In the genomic region with DNA sequence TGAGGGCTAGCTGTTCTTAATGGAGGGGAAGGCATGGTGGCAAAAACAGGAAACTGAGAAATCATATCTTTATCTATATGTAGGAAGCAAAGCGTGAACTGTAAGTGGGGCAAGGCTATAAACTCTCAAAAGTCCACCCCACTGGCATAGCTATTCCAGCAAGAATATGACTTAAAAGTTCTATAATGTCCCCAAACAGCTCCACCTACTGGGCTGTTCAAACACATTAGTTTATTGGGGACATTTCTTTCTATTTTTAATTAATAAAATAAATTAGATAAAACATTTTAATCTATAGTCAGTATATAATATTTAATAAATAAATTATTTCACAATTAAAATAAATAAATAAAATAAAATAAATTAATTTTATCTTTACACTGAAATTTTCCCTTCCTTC, we compare ENCODE assay signal across 20 mouse cellular contexts.
DNase-seq lines count a peak whose midpoint lies in the region; ATAC-seq and TF ChIP-seq lines count a peak whose summit lies in the region.
"Had no signal": no experiment of that assay in that cellular context is flagged by ENCODE, and none has a peak within 500 bp of the region (broad histone marks: within the 10 kb centered on the region; RNA-seq: fewer than 3 reads in every experiment).

No protein-coding gene starts in this region.

- TF ChIP-seq POLR2A in heart, adult 2 months (IDR thresholded peaks at IDR 0.05; ENCODE audit: insufficient read depth, low read depth, low read length): no peak
- no peak for TF ChIP-seq POLR2A in liver, adult 2 months (IDR thresholded peaks at IDR 0.05; ENCODE audit: extremely low read depth, insufficient read depth, low read length)

- H3K9me3 ChIP-seq in liver, postnatal 0 days (ENCODE audit: low read length): no peaks in the 10 kb centered on the region
- H3K9me3 ChIP-seq: heart, embryonic 13.5 days; limb, embryonic 10.5 days; lung, embryonic 15.5 days; neural tube, embryonic 15.5 days had no signal

- TF ChIP-seq EP300 in heart, adult 2 months (IDR thresholded peaks at IDR 0.05; ENCODE audit: insufficient read depth, low read depth, low read length): no peak
- no peak for TF ChIP-seq EP300 in liver, postnatal 0 days (IDR thresholded peaks at IDR 0.05; ENCODE audit: low read depth)

- H3K27me3 ChIP-seq in heart, adult 2 months (ENCODE audit: control insufficient read depth, insufficient read depth, low read length): no peaks in the 10 kb centered on the region
- H3K27me3 ChIP-seq in liver, adult 2 months (ENCODE audit: control insufficient read depth, insufficient read depth, low read length): no peaks in the 10 kb centered on the region
- H3K27me3 ChIP-seq in liver, postnatal 0 days (ENCODE audit: insufficient read depth, low read length): no peaks in the 10 kb centered on the region
- H3K27me3 ChIP-seq: CH12.LX; heart, embryonic 13.5 days; lung, embryonic 15.5 days; neural tube, embryonic 15.5 days had no signal

- H3K4me1 ChIP-seq in heart, adult 2 months (ENCODE audit: control insufficient read depth, insufficient read depth, low read length): no peaks in the 10 kb centered on the region; the same call in 1 of the 2 replicates
- H3K4me1 ChIP-seq in liver, adult 2 months (ENCODE audit: control insufficient read depth, insufficient read depth, low read length): no peaks in the 10 kb centered on the region
- H3K4me1 ChIP-seq in liver, postnatal 0 days (ENCODE audit: insufficient read depth): no peaks in the 10 kb centered on the region
- H3K4me1 ChIP-seq: heart, embryonic 13.5 days; limb, embryonic 10.5 days; lung, embryonic 15.5 days; neural tube, embryonic 15.5 days had no signal

- no peak overlapping the region for H3K4me3 ChIP-seq in heart, adult 2 months
- no peak overlapping the region for H3K4me3 ChIP-seq in liver, adult 2 months (ENCODE audit: insufficient read depth, low read depth, low read length)
- no peak overlapping the region for H3K4me3 ChIP-seq in liver, postnatal 0 days (ENCODE audit: low read depth, low read length)
- H3K4me3 ChIP-seq: heart, embryonic 13.5 days; limb, embryonic 10.5 days; lung, embryonic 15.5 days; neural tube, embryonic 15.5 days had no signal

- H3K79me2 ChIP-seq in heart, adult 2 months (replicated peaks; ENCODE audit: control insufficient read depth, insufficient read depth, low read length): no peaks in the 10 kb centered on the region
- H3K79me2 ChIP-seq in liver, adult 2 months (ENCODE audit: control insufficient read depth, insufficient read depth, low read length): no peaks in the 10 kb centered on the region

- no peaks in the 10 kb centered on the region for H3K36me3 ChIP-seq in heart, adult 2 months (ENCODE audit: control insufficient read depth, insufficient read depth, low read length)
- H3K36me3 ChIP-seq in liver, adult 2 months (ENCODE audit: control insufficient read depth, insufficient read depth, low read length): no peaks in the 10 kb centered on the region
- no peaks in the 10 kb centered on the region for H3K36me3 ChIP-seq in liver, postnatal 0 days (replicated peaks; ENCODE audit: insufficient read depth, low read length)
- H3K36me3 ChIP-seq: heart, embryonic 13.5 days; limb, embryonic 10.5 days; lung, embryonic 15.5 days; neural tube, embryonic 15.5 days had no signal

- no peak overlapping the region for H3K4me2 ChIP-seq in liver, postnatal 0 days (ENCODE audit: low read depth, low read length)
- H3K4me2 ChIP-seq: heart, embryonic 13.5 days; liver, embryonic 11.5 days; lung, embryonic 15.5 days; midbrain, embryonic 11.5 days; neural tube, embryonic 15.5 days had no signal

- no peak overlapping the region for H3K27ac ChIP-seq in heart, adult 2 months
- H3K27ac ChIP-seq in liver, adult 2 months (replicated peaks; ENCODE audit: insufficient read depth, low read depth, low read length): no peak overlapping the region
- H3K27ac ChIP-seq in liver, postnatal 0 days (ENCODE audit: low read depth): no peak overlapping the region
- H3K27ac ChIP-seq: heart, embryonic 13.5 days; hindbrain, postnatal 0 days; limb, embryonic 10.5 days; lung, embryonic 15.5 days; neural tube, embryonic 15.5 days had no signal

- no peak overlapping the region for H3K9ac ChIP-seq in heart, adult 2 months (ENCODE audit: low read depth, low read length)
- H3K9ac ChIP-seq in liver, adult 2 months (ENCODE audit: low read depth, low read length): no peak overlapping the region
- no peak overlapping the region for H3K9ac ChIP-seq in liver, postnatal 0 days (replicated peaks)
- H3K9ac ChIP-seq: heart, embryonic 13.5 days; lung, embryonic 15.5 days; neural tube, embryonic 15.5 days had no signal

- intact Hi-C loops in heart, adult 2 months (cut with DNase I): loop anchor here (2.0 to 10.0 kb wide), 2 partner anchors 190 to 690 kb away; no protein-coding TSS in a partner anchor

- peak; percentile 19 for DNase-seq in cerebellum, adult 8-10 months
- DNase-seq in cerebellum, adult 11-12 months: no peak
- DNase-seq in heart, adult 2 months: no peak
- DNase-seq in heart, adult 9 months (ENCODE audit: low spot score in 2 of 2): no peak
- DNase-seq in liver, adult 2 months (ENCODE audit: extremely low read depth, low read depth, low spot score): peak; percentile 6
- no peak for DNase-seq in liver, postnatal 0 days
- peak; percentile 3 for DNase-seq in NIH3T3 (ENCODE audit: low read depth)
- DNase-seq in thymus, postnatal 0 days (ENCODE audit: low spot score): no peak
- DNase-seq: heart, postnatal 36 days; kidney, adult 18-20 months; kidney, postnatal 14 days; right cerebral cortex, postnatal 4 days had no signal

- 48% methylated on average over 1 of the region's 1 CpGs for WGBS in heart, adult 2 months
- 52% methylated on average over 1 of the region's 1 CpGs for WGBS in liver, adult 2 months
- 54% methylated on average over 1 of the region's 1 CpGs for WGBS in liver, postnatal 0 days (ENCODE audit: insufficient replicate concordance)

- TF ChIP-seq CTCF in heart, adult 2 months (IDR thresholded peaks at IDR 0.05): peak; percentile 57
- TF ChIP-seq CTCF in liver, adult 2 months (IDR thresholded peaks at IDR 0.05; ENCODE audit: low read depth, low read length): no peak
- no peak for TF ChIP-seq CTCF in liver, postnatal 0 days (IDR thresholded peaks at IDR 0.05; ENCODE audit: low read depth)

- ATAC-seq in liver, postnatal 0 days: no peak
- ATAC-seq: hindbrain, postnatal 0 days had no signal

Comparison
In these comparisons a context has a peak if more than half of its experiments do, and no peak if none do; other contexts are left out.
1. DNase-seq: peak in cerebellum, adult 8-10 months (single experiment), liver, adult 2 months (single experiment) and NIH3T3 (single experiment); none in cerebellum, adult 11-12 months (single experiment), heart, adult 2 months (0 of 2), heart, adult 9 months (0 of 2), liver, postnatal 0 days (single experiment) and thymus, postnatal 0 days (single experiment).